Mouse (Mus musculus): Measurements from ENCODE around the gene 4933402D24Rik. TPM values are rescaled to one million over a fixed set of nuclear protein-coding genes. Genes with fewer than 3 reads are reported as not detected.

4933402D24Rik gene
- 0.13 TPM in 1 of 2 replicates, not detected in the other for polyA plus RNA-seq (2016; fragmentation: Nextera tagmentation; extraction: Ambion mirVana)

GRCm38 (mm10) chr1:63769167-63769566 is at the start of gene 4933402D24Rik:
TSS of gene 4933402D24Rik (minus strand) at chr1:63769267.
- DNase-seq (ENCODE audit: low spot score): no peak
- H3K27ac ChIP-seq: peak within 1 kb of the TSS; percentile 68
- no peaks in the 10 kb centered on the region for H3K27me3 ChIP-seq (ENCODE audit: low read depth, poor library complexity, severe bottlenecking)
- no peaks in the 10 kb centered on the region for H3K9me3 ChIP-seq (replicated peaks)
- 88% methylated on average over 5 of the region's 5 CpGs for whole genome bisulfite sequencing
- H3K4me1 ChIP-seq: peaks cover 26% of the 10 kb centered on the region
- no peaks in the 10 kb centered on the region for H3K36me3 ChIP-seq
- no peak within 1 kb of the TSS for H3K4me3 ChIP-seq

- no peak for DNase-seq (ENCODE audit: low spot score)
- H3K36me3 ChIP-seq: no peaks in the 10 kb centered on the region
- no peak overlapping the region for H3K27ac ChIP-seq
- no peak overlapping the region for H3K4me3 ChIP-seq
- H3K27me3 ChIP-seq (ENCODE audit: low read depth, poor library complexity, severe bottlenecking): no peaks in the 10 kb centered on the region
- H3K4me1 ChIP-seq: peaks cover 16% of the 10 kb centered on the region
- 57% methylated on average over 3 of the region's 3 CpGs for WGBS
- no peaks in the 10 kb centered on the region for H3K9me3 ChIP-seq (replicated peaks)
These were observed 39.5 kb upstream of the 4933402D24Rik start for GRCm38 (mm10) chr1:63808584-63808983.

GRCm38 (mm10) chr1:63805095-63805494 is 36.0 kb upstream of the 4933402D24Rik start:
- H3K27me3 ChIP-seq (ENCODE audit: low read depth, poor library complexity, severe bottlenecking): no peaks in the 10 kb centered on the region

GRCm38 (mm10) chr1:63794326-63794725 is 25.3 kb upstream of the 4933402D24Rik start:
- no peak overlapping the region for H3K27ac ChIP-seq
- H3K4me3 ChIP-seq: no peak overlapping the region
- H3K36me3 ChIP-seq: no peaks in the 10 kb centered on the region
- H3K27me3 ChIP-seq (ENCODE audit: low read depth, poor library complexity, severe bottlenecking): no peaks in the 10 kb centered on the region
- no peaks in the 10 kb centered on the region for H3K4me1 ChIP-seq
- DNase-seq (ENCODE audit: low spot score): no peak
- no peaks in the 10 kb centered on the region for H3K9me3 ChIP-seq (replicated peaks)

More at GRCm38 (mm10) chr1:63805095-63805494, 36.0 kb upstream of the 4933402D24Rik start:
- Histone ChIP-seq H3K4me3 (no peak overlapping the region), H3K27ac (no peak overlapping the region), H3K4me1 (peaks cover 16% of the 10 kb centered on the region), H3K36me3 (no peaks in the 10 kb centered on the region), H3K9me3 (replicated peaks) (no peaks in the 10 kb centered on the region)
- DNase-seq (ENCODE audit: low spot score): no peak

GRCm38 (mm10) chr1:63776902-63777630 is 8.0 kb upstream of the 4933402D24Rik start:
- WGBS: 49% methylated on average over 4 of the region's 4 CpGs
- Histone ChIP-seq H3K27me3 (ENCODE audit: low read depth, poor library complexity, severe bottlenecking) (no peaks in the 10 kb centered on the region), H3K4me3 (no peak overlapping the region), H3K27ac (no peak overlapping the region), H3K36me3 (no peaks in the 10 kb centered on the region), H3K9me3 (replicated peaks) (no peaks in the 10 kb centered on the region), H3K4me1 (peaks cover 5% of the 10 kb centered on the region)
- DNase-seq (ENCODE audit: low spot score): no peak

GRCm38 (mm10) chr1:63776396-63776795 is 7.3 kb upstream of the 4933402D24Rik start:
- no peak overlapping the region for H3K4me3 ChIP-seq
- no peaks in the 10 kb centered on the region for H3K27me3 ChIP-seq (ENCODE audit: low read depth, poor library complexity, severe bottlenecking)
- 76% methylated on average over 1 of the region's 1 CpGs for WGBS
- H3K9me3 ChIP-seq (replicated peaks): no peaks in the 10 kb centered on the region
- peaks cover 5% of the 10 kb centered on the region for H3K4me1 ChIP-seq
- no peaks in the 10 kb centered on the region for H3K36me3 ChIP-seq
- no peak for DNase-seq (ENCODE audit: low spot score)
- H3K27ac ChIP-seq: no peak overlapping the region

GRCm38 (mm10) chr1:63770309-63770708 is 1.2 kb upstream of the 4933402D24Rik start:
- DNase-seq (ENCODE audit: low spot score): no peak
- Histone ChIP-seq H3K4me3 (no peak overlapping the region), H3K4me1 (peaks cover 24% of the 10 kb centered on the region), H3K36me3 (no peaks in the 10 kb centered on the region), H3K9me3 (replicated peaks) (no peaks in the 10 kb centered on the region), H3K27me3 (ENCODE audit: low read depth, poor library complexity, severe bottlenecking) (no peaks in the 10 kb centered on the region), H3K27ac (no peak overlapping the region)
- WGBS: 96% methylated on average over 7 of the region's 7 CpGs

GRCm38 (mm10) chr1:63768112-63768511 is 955 bp downstream of the 4933402D24Rik start:
- peak overlapping the region; percentile 68 for H3K27ac ChIP-seq

GRCm38 (mm10) chr1:63764395-63764794 is 4.7 kb downstream of the 4933402D24Rik start:
- WGBS: 93% methylated on average over 7 of the region's 7 CpGs
- Histone ChIP-seq H3K4me1 (peaks cover 43% of the 10 kb centered on the region), H3K9me3 (replicated peaks) (no peaks in the 10 kb centered on the region), H3K27me3 (ENCODE audit: low read depth, poor library complexity, severe bottlenecking) (no peaks in the 10 kb centered on the region), H3K36me3 (no peaks in the 10 kb centered on the region), H3K4me3 (no peak overlapping the region), H3K27ac (no peak overlapping the region)
- no peak for DNase-seq (ENCODE audit: low spot score)

More at GRCm38 (mm10) chr1:63768112-63768511, 955 bp downstream of the 4933402D24Rik start:
- Histone ChIP-seq H3K4me1 (peaks cover 37% of the 10 kb centered on the region), H3K9me3 (replicated peaks) (no peaks in the 10 kb centered on the region), H3K27me3 (ENCODE audit: low read depth, poor library complexity, severe bottlenecking) (no peaks in the 10 kb centered on the region), H3K4me3 (no peak overlapping the region), H3K36me3 (no peaks in the 10 kb centered on the region)
- 45% methylated on average over 8 of the region's 8 CpGs for WGBS
- peak; percentile 44 for DNase-seq (ENCODE audit: low spot score)

- H3K9me3 ChIP-seq (replicated peaks): no peaks in the 10 kb centered on the region
- H3K27me3 ChIP-seq (ENCODE audit: low read depth, poor library complexity, severe bottlenecking): no peaks in the 10 kb centered on the region
- 73% methylated on average over 7 of the region's 7 CpGs for WGBS
- peak overlapping the region; percentile 61; the same call in 1 of the 2 replicates for H3K27ac ChIP-seq
- H3K4me3 ChIP-seq: no peak overlapping the region
- no peak for DNase-seq (ENCODE audit: low spot score)
- peaks cover 42% of the 10 kb centered on the region for H3K4me1 ChIP-seq
- H3K36me3 ChIP-seq: no peaks in the 10 kb centered on the region
These were observed 5.1 kb downstream of the 4933402D24Rik start for GRCm38 (mm10) chr1:63763881-63764386.

- H3K27ac ChIP-seq: peak overlapping the region; percentile 61
- WGBS: 31% methylated on average over 3 of the region's 3 CpGs
These were observed 5.8 kb downstream of the 4933402D24Rik start for GRCm38 (mm10) chr1:63763212-63763694.

GRCm38 (mm10) chr1:63756005-63756404 is 13.1 kb downstream of the 4933402D24Rik start:
- Histone ChIP-seq H3K9me3 (replicated peaks) (no peaks in the 10 kb centered on the region), H3K27ac (no peak overlapping the region), H3K27me3 (ENCODE audit: low read depth, poor library complexity, severe bottlenecking) (no peaks in the 10 kb centered on the region), H3K4me1 (no peaks in the 10 kb centered on the region), H3K4me3 (no peak overlapping the region), H3K36me3 (peaks cover 29% of the 10 kb centered on the region)
- WGBS: 74% methylated on average over 2 of the region's 2 CpGs
- no peak for DNase-seq (ENCODE audit: low spot score)

More at GRCm38 (mm10) chr1:63763212-63763694, 5.8 kb downstream of the 4933402D24Rik start:
- Histone ChIP-seq H3K9me3 (replicated peaks) (no peaks in the 10 kb centered on the region), H3K4me3 (no peak overlapping the region), H3K27me3 (ENCODE audit: low read depth, poor library complexity, severe bottlenecking) (no peaks in the 10 kb centered on the region), H3K36me3 (no peaks in the 10 kb centered on the region), H3K4me1 (peaks cover 35% of the 10 kb centered on the region)
- peak; percentile 40 for DNase-seq (ENCODE audit: low spot score)

GRCm38 (mm10) chr1:63730240-63730771 is 38.8 kb downstream of the 4933402D24Rik start, which contains the start of the genes Mdh1b and Fastkd2:
TSS of gene Mdh1b (minus strand) at chr1:63730318.
TSS of gene Fastkd2 (plus strand) at chr1:63730614.
- peak within 1 kb of the TSS; percentile 84 for H3K27ac ChIP-seq
- under 1% methylated on average over 31 of the region's 31 CpGs for WGBS

More at GRCm38 (mm10) chr1:63730240-63730771, 38.8 kb downstream of the 4933402D24Rik start, which contains the start of the genes Mdh1b and Fastkd2:
- H3K36me3 ChIP-seq: no peaks in the 10 kb centered on the region
- peak within 1 kb of the TSS; percentile 77 for H3K4me3 ChIP-seq
- peaks cover 15% of the 10 kb centered on the region for H3K4me1 ChIP-seq
- H3K9me3 ChIP-seq (replicated peaks): no peaks in the 10 kb centered on the region
- no peaks in the 10 kb centered on the region for H3K27me3 ChIP-seq (ENCODE audit: low read depth, poor library complexity, severe bottlenecking)
- peak; percentile 84 for DNase-seq (ENCODE audit: low spot score)

Data from limb, embryonic 10.5 days (tissue).